9 mouse cellular contexts compared by ENCODE assay signal in genomic region chr12:57541931-57542745, GRCm38 (mm10). TPM values are rescaled to one million over a fixed set of nuclear protein-coding genes. Genes with fewer than 3 reads are reported as not detected.
DNase-seq lines count a peak whose midpoint lies in the region; ATAC-seq and TF ChIP-seq lines count a peak whose summit lies in the region.
"Had no signal": no experiment of that assay in that cellular context is flagged by ENCODE, and none has a peak within 500 bp of the region (broad histone marks: within the 10 kb centered on the region; RNA-seq: fewer than 3 reads in every experiment).

No protein-coding gene starts in this region.

- H3K36me3 ChIP-seq in kidney, postnatal 0 days (ENCODE audit: insufficient read depth, low read length) = no peaks in the 10 kb centered on the region
- H3K36me3 ChIP-seq in forebrain, embryonic 13.5 days (ENCODE audit: poor library complexity, severe bottlenecking) = no peaks in the 10 kb centered on the region
- H3K36me3 ChIP-seq in limb, embryonic 14.5 days (ENCODE audit: control insufficient read depth, insufficient read depth, low read length) = no peaks in the 10 kb centered on the region
- H3K36me3 ChIP-seq in midbrain, embryonic 15.5 days (replicated peaks) = no peaks in the 10 kb centered on the region

- no peak overlapping the region for H3K27ac ChIP-seq in kidney, postnatal 0 days
- H3K27ac ChIP-seq in forebrain, embryonic 13.5 days = no peak overlapping the region
- no peak overlapping the region for H3K27ac ChIP-seq in limb, embryonic 14.5 days (replicated peaks; ENCODE audit: low read depth, low read length)
- H3K27ac ChIP-seq in midbrain, embryonic 15.5 days = 0 out of 2 replicates have a peak overlapping the region, but pooled peaks have one; percentile 6

- 6% methylated on average over 45 of the region's 46 CpGs for WGBS in kidney, postnatal 0 days
- under 1% methylated on average over 45 of the region's 46 CpGs for WGBS in forebrain, embryonic 13.5 days
- WGBS in limb, embryonic 14.5 days = 4% methylated on average over 42 of the region's 46 CpGs
- WGBS in midbrain, embryonic 15.5 days = 2% methylated on average over 46 of the region's 46 CpGs

- peaks cover 68% of the 10 kb centered on the region for H3K27me3 ChIP-seq in kidney, postnatal 0 days (ENCODE audit: insufficient read depth, low read length)
- H3K27me3 ChIP-seq in forebrain, embryonic 13.5 days = peaks cover 91% of the 10 kb centered on the region
- peaks cover 83% of the 10 kb centered on the region for H3K27me3 ChIP-seq in limb, embryonic 14.5 days (ENCODE audit: control insufficient read depth, insufficient read depth, low read length)
- peaks cover 74% of the 10 kb centered on the region for H3K27me3 ChIP-seq in midbrain, embryonic 15.5 days (replicated peaks)

- H3K4me2 ChIP-seq in kidney, postnatal 0 days (ENCODE audit: low read length) = no peak overlapping the region
- H3K4me2 ChIP-seq in forebrain, embryonic 13.5 days = peak overlapping the region; percentile 37
- H3K4me2 ChIP-seq in limb, embryonic 14.5 days (replicated peaks; ENCODE audit: low read depth, low read length, severe bottlenecking) = peak overlapping the region; percentile 28; the same call in 1 of the 2 replicates
- H3K4me2 ChIP-seq in midbrain, embryonic 15.5 days = peak overlapping the region; percentile 26; the same call in 1 of the 2 replicates

- H3K4me3 ChIP-seq in kidney, postnatal 0 days (replicated peaks; ENCODE audit: low read depth, low read length) = peak overlapping the region; percentile 13; the same call in 1 of the 2 replicates
- peak overlapping the region; percentile 6 for H3K4me3 ChIP-seq in forebrain, embryonic 13.5 days
- peak overlapping the region; percentile 21 for H3K4me3 ChIP-seq in limb, embryonic 14.5 days (replicated peaks; ENCODE audit: low read length)
- peak overlapping the region; percentile 11 for H3K4me3 ChIP-seq in midbrain, embryonic 15.5 days
- H3K4me3 ChIP-seq: erythroblast, embryonic 14.5 days had no signal

- TF ChIP-seq CTCF in kidney, postnatal 0 days (IDR thresholded peaks at IDR 0.05; ENCODE audit: low read depth) = peak; percentile 39

- TF ChIP-seq POLR2A in limb, embryonic 14.5 days (IDR thresholded peaks at IDR 0.05; ENCODE audit: borderline replicate concordance, extremely low read depth, insufficient read depth, insufficient read length) = no peak

- no peak overlapping the region for H3K9ac ChIP-seq in kidney, postnatal 0 days (ENCODE audit: low read depth, low read length)
- H3K9ac ChIP-seq in forebrain, embryonic 13.5 days = no peak overlapping the region
- H3K9ac ChIP-seq in limb, embryonic 14.5 days (ENCODE audit: low read depth, low read length, severe bottlenecking) = no peak overlapping the region
- H3K9ac ChIP-seq in midbrain, embryonic 15.5 days = no peak overlapping the region

- H3K4me1 ChIP-seq in kidney, postnatal 0 days (replicated peaks; ENCODE audit: insufficient read depth, low read length) = peaks cover 8% of the 10 kb centered on the region
- peaks cover 33% of the 10 kb centered on the region for H3K4me1 ChIP-seq in forebrain, embryonic 13.5 days
- H3K4me1 ChIP-seq in limb, embryonic 14.5 days (ENCODE audit: control insufficient read depth, insufficient read depth, low read length) = peaks cover 23% of the 10 kb centered on the region
- peaks cover 25% of the 10 kb centered on the region for H3K4me1 ChIP-seq in midbrain, embryonic 15.5 days

- no peak for DNase-seq in kidney, postnatal 0 days (ENCODE audit: low spot score)
- no peak for DNase-seq in kidney, adult 11 months
- no peak for DNase-seq in limb, embryonic 14.5 days (ENCODE audit: low spot score)
- DNase-seq in right cerebral cortex, adult 2 months (ENCODE audit: low spot score in 2 of 2) = no peak
- no peak for DNase-seq in adrenal gland, postnatal 36 days

- no peak; the same call in 1 of the 2 replicates for ATAC-seq in kidney, postnatal 0 days (replicated peaks; ENCODE audit: low FRiP score, low read depth)
- peak; percentile 11; the same call in 1 of the 2 replicates for ATAC-seq in forebrain, embryonic 13.5 days
- no peak for ATAC-seq in limb, embryonic 14.5 days (ENCODE audit: low FRiP score, low read depth)
- no peak for ATAC-seq in midbrain, embryonic 15.5 days (replicated peaks)
- no peak for ATAC-seq in inflammation-experienced regulatory T-cells, adult 6 months

- no peaks in the 10 kb centered on the region for H3K9me3 ChIP-seq in kidney, postnatal 0 days (replicated peaks; ENCODE audit: low read length)
- no peaks in the 10 kb centered on the region for H3K9me3 ChIP-seq in forebrain, embryonic 13.5 days (replicated peaks)
- H3K9me3 ChIP-seq in limb, embryonic 14.5 days (ENCODE audit: control insufficient read depth, low read length) = no peaks in the 10 kb centered on the region
- H3K9me3 ChIP-seq in midbrain, embryonic 15.5 days = no peaks in the 10 kb centered on the region

RNA-seq across cellular contexts. Expression of gene Foxa1, which starts 4.6 kb away (rescaled TPM):
- polyA plus RNA-seq in kidney, postnatal 0 days (2015; fragmentation: Nextera tagmentation; extraction: Ambion mirVana) = 0.57 and 1.7 TPM in 2 replicates
- 0.43 and 1.0 TPM in 2 replicates for polyA plus RNA-seq in forebrain, embryonic 13.5 days (2015; fragmentation: Nextera tagmentation; extraction: Ambion mirVana)
- polyA plus RNA-seq in limb, embryonic 14.5 days (2012; rRNA removed) = 0.06 TPM in 1 of 2 replicates, not detected in the other
- polyA plus RNA-seq in limb, embryonic 14.5 days (2014; fragmentation: Nextera tagmentation; extraction: Ambion mirVana) = 0.12 TPM in 1 of 2 replicates, not detected in the other
- 4.2 and 4.3 TPM in 2 replicates for polyA plus RNA-seq in midbrain, embryonic 15.5 days (2015; fragmentation: Nextera tagmentation; extraction: Ambion mirVana)
- not detected for polyA plus RNA-seq in inflammation-experienced regulatory T-cells, adult 6 months (2017; shearing (Covaris generic))
- total RNA-seq in adrenal gland, postnatal 36 days (2021) = not detected
- polyA plus RNA-seq: erythroblast, embryonic 14.5 days had no signal

RNA-seq across cellular contexts. Expression of gene Ttc6, which starts 21.8 kb away (rescaled TPM):
- polyA plus RNA-seq in kidney, postnatal 0 days (2015; fragmentation: Nextera tagmentation; extraction: Ambion mirVana) = 0.09 and 0.18 TPM in 2 replicates
- 0.14 and 0.50 TPM in 2 replicates for polyA plus RNA-seq in forebrain, embryonic 13.5 days (2015; fragmentation: Nextera tagmentation; extraction: Ambion mirVana)
- 0.09 and 0.18 TPM in 2 replicates for polyA plus RNA-seq in limb, embryonic 14.5 days (2012; rRNA removed)
- 0.10 and 0.47 TPM in 2 replicates for polyA plus RNA-seq in limb, embryonic 14.5 days (2014; fragmentation: Nextera tagmentation; extraction: Ambion mirVana)
- 0.97 and 1.6 TPM in 2 replicates for polyA plus RNA-seq in midbrain, embryonic 15.5 days (2015; fragmentation: Nextera tagmentation; extraction: Ambion mirVana)
- polyA plus RNA-seq in inflammation-experienced regulatory T-cells, adult 6 months (2017; shearing (Covaris generic)) = not detected
- total RNA-seq in adrenal gland, postnatal 36 days (2021) = not detected
- polyA plus RNA-seq: erythroblast, embryonic 14.5 days had no signal
